Mouse (Mus musculus): ENCODE data around the gene Kdelr3.

The Kdelr3 gene

GRCm38 (mm10) chr15:79511553-79512320, 4.5 kb upstream of the Kdelr3 start:
- DNase-seq (ENCODE audit: low read depth, low spot score) = peak; percentile 75

GRCm38 (mm10) chr15:79513940-79514339, 2.3 kb upstream of the Kdelr3 start:
- no peak for DNase-seq (ENCODE audit: low read depth, low spot score)

GRCm38 (mm10) chr15:79517710-79518109, 1.5 kb downstream of the Kdelr3 start:
- DNase-seq (ENCODE audit: low read depth, low spot score) = no peak

GRCm38 (mm10) chr15:79518571-79518970, 2.4 kb downstream of the Kdelr3 start:
- DNase-seq (ENCODE audit: low read depth, low spot score) = no peak

GRCm38 (mm10) chr15:79519400-79520220, 3.4 kb downstream of the Kdelr3 start:
- no peak for DNase-seq (ENCODE audit: low read depth, low spot score)

- no peak for DNase-seq (ENCODE audit: low read depth, low spot score)
These were observed 9.4 kb downstream of the Kdelr3 start for GRCm38 (mm10) chr15:79525564-79525963.

DNA sequence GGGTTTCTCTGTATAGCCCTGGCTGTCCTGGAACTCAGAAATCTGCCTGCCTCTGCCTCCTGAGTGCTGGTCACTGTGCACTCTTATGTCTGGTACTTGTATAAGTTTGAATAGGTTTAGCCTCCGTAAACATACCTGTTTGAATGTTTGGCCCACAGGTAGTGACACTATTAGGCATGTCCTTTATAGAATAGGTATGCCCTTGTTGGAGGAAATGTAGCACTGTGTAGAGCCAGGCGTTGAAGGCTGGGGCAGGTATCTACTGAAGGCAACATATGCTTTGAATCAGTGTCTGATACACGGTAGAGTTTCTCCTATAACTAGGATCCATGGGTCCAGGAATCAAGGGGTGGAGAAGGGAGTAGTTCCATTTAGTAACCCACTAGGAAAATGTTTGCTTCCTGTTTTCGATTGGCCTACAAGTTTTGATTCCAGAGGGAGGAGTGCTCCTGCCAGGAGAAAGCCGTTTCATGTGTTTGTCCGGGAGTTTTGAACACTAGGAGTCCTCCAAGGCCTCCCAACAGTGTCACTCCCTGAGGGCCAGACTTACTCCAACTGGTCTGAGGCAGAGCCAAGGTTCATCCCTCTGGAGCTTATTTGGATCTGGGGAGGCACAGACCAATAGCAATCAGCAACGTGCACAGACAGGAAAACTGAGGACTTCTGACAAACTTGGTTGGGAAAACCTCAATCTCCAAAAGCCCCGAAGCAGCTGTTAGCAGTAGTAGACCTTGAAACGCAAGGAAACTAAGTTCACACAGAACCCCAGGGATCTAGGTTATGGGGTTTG, 10.0 kb downstream of the Kdelr3 start:
- no peak for DNase-seq (ENCODE audit: low read depth, low spot score)

DNA sequence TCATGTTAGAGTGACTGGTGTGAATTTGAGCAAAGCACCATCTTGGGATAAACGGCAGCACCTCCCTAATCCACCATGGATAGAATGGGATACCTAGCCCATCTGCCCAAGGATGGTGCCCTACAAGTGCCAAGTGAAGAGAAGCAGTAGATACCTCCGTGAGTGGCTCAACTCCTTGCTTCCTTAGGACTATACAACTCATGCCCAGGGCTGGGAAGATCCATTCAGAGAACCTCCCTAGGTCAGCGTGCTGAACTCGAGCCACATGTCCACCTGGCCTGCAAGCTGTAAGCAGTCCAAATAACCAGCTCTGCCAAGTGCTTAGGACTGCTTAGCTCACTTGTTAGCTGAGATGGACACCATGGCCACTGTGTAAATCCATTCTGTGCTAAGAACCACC, 11.0 kb downstream of the Kdelr3 start:
- no peak for DNase-seq (ENCODE audit: low read depth, low spot score)

DNA sequence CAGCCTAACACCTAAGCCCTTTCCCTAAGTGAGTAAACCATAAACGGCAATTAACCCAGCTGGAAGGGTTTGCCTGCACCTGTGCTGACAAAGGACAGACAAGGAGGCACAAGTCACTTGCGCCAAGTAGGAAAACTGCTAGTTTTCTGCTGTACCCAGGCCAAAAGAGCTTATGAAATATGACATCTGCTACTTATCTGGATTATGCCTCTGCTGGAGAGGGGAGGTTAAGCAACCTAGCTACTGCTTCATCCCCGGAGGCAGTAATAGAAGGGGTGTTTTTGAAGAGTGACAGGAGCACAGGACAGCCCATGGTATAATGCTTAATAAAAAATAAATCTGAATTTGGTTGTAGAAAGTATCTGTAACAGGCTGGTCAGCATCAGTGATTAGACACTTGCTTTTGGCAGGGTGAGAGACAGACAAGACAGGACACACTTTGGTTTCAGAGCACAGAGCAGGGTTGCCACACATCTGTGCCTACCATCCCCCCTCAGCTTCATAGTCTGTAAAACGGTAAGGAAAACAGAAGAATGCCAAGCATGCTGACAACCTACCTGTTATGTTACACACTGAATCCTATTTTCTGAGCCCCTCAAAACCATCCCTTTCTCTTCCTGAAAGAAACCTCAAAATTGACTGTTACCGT, 11.9 kb downstream of the Kdelr3 start:
- DNase-seq (ENCODE audit: low read depth, low spot score) = no peak

DNA sequence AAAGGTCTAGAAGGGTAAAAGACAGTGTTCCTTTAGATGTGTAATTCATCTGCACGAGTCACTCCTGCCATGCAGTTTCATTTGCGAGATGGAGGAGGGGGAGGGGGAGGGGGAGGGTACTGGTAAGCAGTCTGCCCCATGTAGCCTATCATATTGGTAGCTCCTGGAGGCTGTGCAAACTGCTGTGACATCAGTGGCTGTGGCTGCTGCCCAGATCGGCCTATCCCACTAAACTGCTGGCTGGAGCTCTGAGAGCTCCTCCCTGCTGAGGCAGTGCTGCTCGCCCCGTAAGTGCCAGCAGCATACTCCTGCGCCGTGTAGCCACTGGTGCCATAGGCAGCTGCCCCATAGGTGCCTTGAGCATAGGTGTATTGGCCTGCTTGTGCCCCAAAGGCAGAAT, 13.7 kb downstream of the Kdelr3 start:
- no peak for DNase-seq (ENCODE audit: low read depth, low spot score)

- DNase-seq (ENCODE audit: low read depth, low spot score) = no peak
These were observed 17.6 kb downstream of the Kdelr3 start for GRCm38 (mm10) chr15:79533796-79534195.

GRCm38 (mm10) chr15:79543968-79544367, 27.8 kb downstream of the Kdelr3 start:
- DNase-seq (ENCODE audit: low read depth, low spot score) = no peak

DNA sequence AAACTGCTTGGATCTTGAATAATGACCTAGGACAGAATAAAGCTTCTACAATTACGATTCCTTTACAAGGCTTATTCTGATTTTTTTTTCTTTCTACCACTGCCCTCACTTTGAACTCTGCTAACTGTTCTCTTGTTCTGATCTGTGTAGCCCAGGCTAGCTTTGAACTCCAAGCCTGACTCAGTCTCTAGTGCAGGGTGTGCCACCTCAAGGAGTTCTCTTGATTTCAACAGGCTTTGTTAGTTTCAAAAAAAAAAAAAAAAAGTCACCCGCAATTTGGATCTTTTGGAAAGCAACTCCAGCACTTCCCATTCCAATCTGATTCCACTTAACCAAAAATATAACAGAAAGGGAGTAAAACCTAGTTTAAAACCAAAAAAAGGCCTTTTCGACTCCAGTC, 29.3 kb downstream of the Kdelr3 start:
- DNase-seq (ENCODE audit: low read depth, low spot score) = no peak

- no peak for DNase-seq (ENCODE audit: low read depth, low spot score)
These were observed 29.7 kb downstream of the Kdelr3 start for GRCm38 (mm10) chr15:79545921-79546399.

DNA sequence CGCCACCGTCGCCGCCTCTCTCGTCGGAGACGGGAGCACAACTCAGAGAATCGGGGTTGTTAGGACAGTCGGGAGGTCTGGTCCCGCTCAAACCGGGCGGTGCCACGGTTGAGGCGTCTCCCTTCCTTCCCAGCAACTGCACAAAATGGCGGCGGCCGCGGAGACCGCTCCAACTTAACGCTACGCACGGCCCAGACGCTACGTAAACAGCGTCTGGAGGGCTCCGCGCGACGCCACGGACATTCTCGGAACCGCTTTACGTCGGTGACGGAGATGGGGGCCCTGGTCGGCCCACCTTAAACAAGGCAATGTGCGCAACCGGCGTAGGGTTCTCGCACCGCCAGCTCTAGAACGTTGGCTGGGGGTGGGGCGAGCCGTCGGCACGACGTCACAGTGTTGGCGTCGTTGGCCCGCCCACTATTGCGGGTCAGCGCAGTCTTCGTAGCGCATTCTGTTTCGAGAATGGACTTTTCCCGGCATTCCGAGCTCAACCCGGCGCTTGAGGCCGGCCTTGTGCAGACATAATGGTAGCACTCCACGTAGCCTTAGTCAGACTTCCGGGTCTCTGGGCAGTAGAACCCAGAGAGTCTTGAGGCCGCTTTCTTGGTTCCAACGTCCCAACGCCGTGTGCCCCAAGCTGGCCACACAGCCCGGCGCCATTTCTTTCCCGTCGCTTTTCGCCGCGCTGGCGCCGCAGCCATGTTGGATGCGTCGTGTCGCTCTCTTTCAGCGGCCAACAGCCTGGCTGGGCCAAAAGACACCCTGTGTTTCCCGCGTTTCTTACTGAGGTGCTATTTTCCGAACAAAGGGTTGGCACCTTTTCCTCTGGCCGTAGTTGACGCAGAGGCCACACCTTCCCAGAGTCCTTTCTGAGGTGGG, 30.4 kb downstream of the Kdelr3 start, which contains the start of gene Ddx17:
Gene Ddx17 (minus strand): TSS at position 332 of the 879 bp plus-strand sequence.
- peak; percentile 99 for DNase-seq (ENCODE audit: low read depth, low spot score)

DNA sequence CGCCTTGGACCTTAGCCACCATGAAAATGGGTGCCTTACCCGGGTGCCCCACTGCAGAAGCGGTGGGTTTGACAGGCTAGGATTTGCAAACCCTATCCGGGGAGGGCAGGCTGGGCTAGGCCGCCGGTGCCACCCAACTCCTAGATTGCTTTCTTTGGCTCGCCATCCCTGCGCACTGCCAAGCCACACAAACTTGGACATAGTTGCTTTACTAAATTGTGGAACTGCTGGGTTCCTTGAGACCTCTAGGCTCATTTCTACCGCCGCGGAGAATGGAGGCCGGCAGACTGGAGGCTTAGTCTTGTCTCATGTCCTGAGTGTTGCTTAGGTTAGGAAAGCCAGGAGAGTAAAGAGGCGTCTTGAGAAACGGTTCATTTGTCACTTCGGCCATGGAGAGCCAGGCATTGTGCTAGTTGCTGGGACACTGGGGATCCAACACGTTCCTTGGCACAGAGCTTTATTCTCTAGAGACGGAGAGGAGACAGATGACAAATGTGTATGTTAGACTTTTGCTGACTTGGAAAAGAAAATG, 31.1 kb downstream of the Kdelr3 start:
- DNase-seq (ENCODE audit: low read depth, low spot score) = no peak

DNA sequence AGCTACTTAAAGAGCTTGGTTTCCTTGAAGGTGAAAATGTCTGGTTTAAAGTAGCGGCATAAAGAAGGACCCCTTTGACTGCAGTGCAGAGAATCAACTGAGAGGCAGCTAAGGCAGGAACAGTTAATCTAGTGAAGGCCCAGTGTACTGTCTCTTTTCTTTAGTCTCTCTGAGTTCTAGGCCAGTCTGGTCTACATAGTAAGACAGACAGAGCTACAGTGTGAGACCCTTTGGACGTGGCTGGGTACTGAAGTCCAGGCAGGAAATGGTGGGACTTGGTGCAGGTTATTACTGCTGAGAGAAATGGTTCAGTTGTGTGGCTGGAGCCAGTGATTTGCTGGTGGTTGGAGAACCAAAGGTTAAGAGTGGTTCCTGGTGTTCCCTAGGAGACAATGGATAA, 32.0 kb downstream of the Kdelr3 start:
- DNase-seq (ENCODE audit: low read depth, low spot score) = no peak

- DNase-seq (ENCODE audit: low read depth, low spot score) = no peak
These were observed 36.4 kb downstream of the Kdelr3 start for GRCm38 (mm10) chr15:79552566-79552965.

DNA sequence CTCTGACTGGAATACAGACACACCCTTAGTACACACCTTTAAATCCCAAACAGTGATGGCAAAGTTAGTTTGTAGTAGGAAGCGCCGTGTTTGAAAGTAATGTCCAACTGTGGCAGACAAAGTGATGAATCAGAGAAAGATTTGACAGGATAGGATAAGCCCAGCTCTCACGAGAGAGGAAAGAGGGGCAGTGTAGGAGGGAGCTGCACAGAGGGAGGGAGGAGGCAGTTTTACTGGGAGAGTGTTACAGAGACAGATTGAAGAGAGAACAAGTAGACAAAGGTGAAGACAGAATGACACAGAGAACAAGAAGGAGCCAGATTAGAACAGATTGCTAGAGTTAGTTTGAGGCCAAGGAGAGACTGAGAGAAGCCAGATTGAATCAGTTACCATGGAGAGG, 43.4 kb downstream of the Kdelr3 start:
- DNase-seq (ENCODE audit: low read depth, low spot score) = no peak

DNA sequence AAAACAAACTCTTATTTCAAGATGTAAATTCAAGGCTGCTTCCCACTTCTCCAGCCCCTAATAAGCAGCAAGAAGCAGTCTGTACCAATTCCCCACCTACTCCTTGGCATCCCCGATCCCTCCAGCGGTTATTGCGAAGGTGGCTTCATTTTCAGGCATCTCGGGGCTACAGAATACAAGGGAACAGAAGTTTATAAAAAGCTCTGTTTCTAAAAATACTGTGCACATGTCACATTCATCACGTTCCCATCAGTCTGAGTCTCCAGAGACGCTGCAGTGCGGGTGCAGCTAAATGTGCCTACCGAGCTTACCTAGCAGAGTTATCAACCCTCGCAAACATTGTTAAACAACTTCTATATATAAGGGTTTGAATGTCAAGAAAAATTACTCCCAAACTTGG, 46.2 kb downstream of the Kdelr3 start:
- no peak for DNase-seq (ENCODE audit: low read depth, low spot score)
